Mouse (Mus musculus) bone marrow macrophage, adult 2 months (primary cell): Measurements from ENCODE around the gene Gm49373. TPM values are rescaled to one million over a fixed set of nuclear protein-coding genes. Genes with fewer than 3 reads are reported as not detected.

Experiments
- H3K27ac ChIP-seq: 2 replicates; pipeline ENCODE4 v1.5.1; 2012; ENCODE audit warnings: low read depth, low read length; ENCODE audit not compliant: insufficient read depth
- H3K4me1 ChIP-seq: 2 replicates; pipeline ENCODE4 v1.6.1; 2012; ENCODE audit warnings: low read length; ENCODE audit not compliant: control insufficient read depth, insufficient read depth
- H3K4me3 ChIP-seq: 2 replicates; pipeline ENCODE4 v1.5.1; 2012; ENCODE audit warnings: mild to moderate bottlenecking, low read length, moderate library complexity; ENCODE audit not compliant: insufficient read depth
- CTCF ChIP-seq: IDR thresholded peaks from 2 replicates; pipeline ENCODE4 v1.5.1; 2012; ENCODE audit warnings: low read depth, mild to moderate bottlenecking, low read length, moderate library complexity
- POLR2A ChIP-seq: IDR thresholded peaks from 2 replicates; pipeline ENCODE4 v1.6.1; 2012; ENCODE audit warnings: mild to moderate bottlenecking, low read depth, low read length, borderline replicate concordance
- polyA plus RNA-seq: library from polyadenylated mRNA; stranded (reverse); fragments of >200 nt; gene quantifications from 2 replicates; pipeline ENCODE4 v1.2.4, GENCODE M21; 2012; ENCODE audit not compliant: missing spikeins, insufficient read depth, insufficient read length

Gene Gm49373
- not detected in 2 replicates for polyA plus RNA-seq

GRCm38 (mm10) chr9:21073044-21073840, at the start of gene Gm49373, which contains the start of gene Fdx1l:
Gene Gm49373 (minus strand): TSS chr9:21073096.
Gene Fdx1l (minus strand): TSS chr9:21073614.
- TF ChIP-seq POLR2A, result no peak; the same call in 1 of the 2 replicates
- no peak for TF ChIP-seq CTCF
- H3K4me1 ChIP-seq, result peaks cover 9% of the 10 kb centered on the region
- H3K27ac ChIP-seq, result peak within 1 kb of the TSS; percentile 48
- H3K4me3 ChIP-seq, result peak within 1 kb of the TSS; percentile 95

GRCm38 (mm10) chr9:21121483-21121882, 48.6 kb upstream of the Gm49373 start:
- H3K4me1 ChIP-seq, result peaks cover 20% of the 10 kb centered on the region
- H3K27ac ChIP-seq, result no peak overlapping the region
- TF ChIP-seq CTCF (no peak), POLR2A (no peak)
- no peak overlapping the region for H3K4me3 ChIP-seq

- H3K27ac ChIP-seq, result no peak overlapping the region
- no peak overlapping the region for H3K4me3 ChIP-seq
- H3K4me1 ChIP-seq, result no peaks in the 10 kb centered on the region
- TF ChIP-seq POLR2A (no peak), CTCF (no peak)
These were observed 44.2 kb upstream of the Gm49373 start for GRCm38 (mm10) chr9:21117073-21117472.

GRCm38 (mm10) chr9:21115105-21115504, 42.2 kb upstream of the Gm49373 start:
- no peaks in the 10 kb centered on the region for H3K4me1 ChIP-seq
- H3K4me3 ChIP-seq, result no peak overlapping the region
- no peak overlapping the region for H3K27ac ChIP-seq
- no peak for TF ChIP-seq CTCF
- no peak for TF ChIP-seq POLR2A

- H3K4me1 ChIP-seq, result no peaks in the 10 kb centered on the region
- H3K4me3 ChIP-seq, result no peak overlapping the region
- no peak for TF ChIP-seq POLR2A
- H3K27ac ChIP-seq, result no peak overlapping the region
These were observed 41.3 kb upstream of the Gm49373 start for GRCm38 (mm10) chr9:21114190-21114589.

GRCm38 (mm10) chr9:21113751-21114150, 40.9 kb upstream of the Gm49373 start:
- H3K4me3 ChIP-seq, result no peak overlapping the region
- no peak overlapping the region for H3K27ac ChIP-seq
- no peaks in the 10 kb centered on the region for H3K4me1 ChIP-seq
- no peak for TF ChIP-seq POLR2A
- no peak for TF ChIP-seq CTCF

- Histone ChIP-seq H3K27ac (no peak overlapping the region), H3K4me1 (no peaks in the 10 kb centered on the region), H3K4me3 (no peak overlapping the region)
- TF ChIP-seq POLR2A (no peak), CTCF (no peak)
These were observed 34.8 kb upstream of the Gm49373 start for GRCm38 (mm10) chr9:21107607-21108237.

- TF ChIP-seq CTCF (no peak), POLR2A (no peak)
- Histone ChIP-seq H3K4me3 (no peak overlapping the region), H3K4me1 (peaks cover 3% of the 10 kb centered on the region), H3K27ac (no peak overlapping the region)
These were observed 33.1 kb upstream of the Gm49373 start for GRCm38 (mm10) chr9:21105760-21106564.

GRCm38 (mm10) chr9:21104814-21105213, 31.9 kb upstream of the Gm49373 start:
- H3K4me1 ChIP-seq, result peaks cover 7% of the 10 kb centered on the region
- no peak overlapping the region for H3K27ac ChIP-seq
- no peak overlapping the region for H3K4me3 ChIP-seq
- TF ChIP-seq POLR2A (no peak), CTCF (no peak)
